Mouse (Mus musculus) embryonic facial prominence, embryonic 14.5 days (tissue): ENCODE measurements at regions not wholly inside any gene's neighbourhood (a gene's known extent, or its start where the extent isn't known, plus 50 kb on each side); places are given as distances from the start of the nearest gene placed in this dataset.
A peak's percentile ranks its signal among the peaks of the same experiment; 100 is the strongest.

Experiments
- ATAC-seq: fragments of 200-750 bp; cut with Nextera tagmentation; 2 replicates; pipeline ENCODE4 v1.8.0; 2017; ENCODE audit warnings: low read depth, moderate number of reproducible peaks, moderate TSS enrichment
- DNase-seq: peaks from one replicate; pipeline ENCODE4 v3.0.0-alpha.2; 2015; ENCODE audit warnings: low spot score
- H3K27ac ChIP-seq: fragments of 300-500 bp; sonication (generic); replicated peaks from 2 replicates; pipeline ENCODE4 v1.5.1; 2014; ENCODE audit warnings: low read depth, mild to moderate bottlenecking, low read length, moderate library complexity
- H3K27me3 ChIP-seq: fragments of 300-500 bp; sonication (generic); replicated peaks from 2 replicates; pipeline ENCODE4 v1.6.1; 2014; ENCODE audit warnings: low read length; ENCODE audit not compliant: control insufficient read depth, insufficient read depth
- H3K36me3 ChIP-seq: fragments of 300-500 bp; sonication (generic); 2 replicates; pipeline ENCODE4 v1.6.1; 2014; ENCODE audit warnings: low read length, mixed read lengths; ENCODE audit not compliant: control insufficient read depth, insufficient read depth
- H3K4me1 ChIP-seq: fragments of 300-500 bp; sonication (generic); 2 replicates; pipeline ENCODE4 v1.6.1; 2014; ENCODE audit warnings: antibody characterized with exemption, low read length; ENCODE audit not compliant: control insufficient read depth, insufficient read depth
- H3K4me2 ChIP-seq: fragments of 300-500 bp; sonication (generic); 2 replicates; pipeline ENCODE4 v1.6.1; 2014; ENCODE audit warnings: low read depth, mild to moderate bottlenecking, low read length, moderate library complexity, mixed read lengths
- H3K4me3 ChIP-seq: fragments of 300-500 bp; sonication (generic); 2 replicates; pipeline ENCODE4 v1.5.1; 2014; ENCODE audit warnings: low read depth, mild to moderate bottlenecking, low read length
- H3K9ac ChIP-seq: fragments of 300-500 bp; sonication (generic); 2 replicates; pipeline ENCODE4 v1.6.1; 2014; ENCODE audit warnings: low read depth, mild to moderate bottlenecking, low read length, moderate library complexity, mixed read lengths
- H3K9me3 ChIP-seq: fragments of 300-500 bp; sonication (generic); 2 replicates; pipeline ENCODE4 v1.6.1; 2016; ENCODE audit warnings: low read length; ENCODE audit not compliant: control insufficient read depth
- WGBS: fragments of 180-500 bp; shearing (Covaris S2); extraction: QIAGEN DNeasy Blood & Tissue Kit; methylation state at CpG from one replicate; pipeline ENCODE4 v1.1.7; 2014; 5-methylcytosine and 5-hydroxymethylcytosine counted together

DNA sequence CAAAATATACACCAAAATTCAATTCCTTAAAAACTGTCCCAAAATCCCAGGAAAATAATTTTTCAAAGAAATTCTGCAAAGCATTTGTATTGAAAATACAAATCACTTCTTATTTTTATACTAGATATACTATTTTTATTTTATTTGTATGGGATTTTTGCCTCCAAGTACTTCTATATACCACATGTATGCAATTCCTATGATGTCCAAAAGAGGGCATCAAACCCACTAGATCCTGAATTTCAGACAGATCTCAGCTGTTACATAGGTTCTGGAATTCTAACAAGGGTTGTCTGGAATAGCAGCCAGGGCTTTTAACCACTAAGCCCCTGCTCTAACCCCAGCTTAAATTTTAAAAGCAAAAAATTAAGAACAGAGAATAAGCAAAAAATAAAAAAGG, 185.2 kb upstream of the Dgkb start:
- DNase-seq: no peak
- Histone ChIP-seq H3K9me3 (no peaks in the 10 kb centered on the region), H3K27ac (no peak overlapping the region), H3K27me3 (no peaks in the 10 kb centered on the region), H3K4me1 (no peaks in the 10 kb centered on the region), H3K4me3 (no peak overlapping the region), H3K4me2 (no peak overlapping the region), H3K36me3 (no peaks in the 10 kb centered on the region), H3K9ac (no peak overlapping the region)
- ATAC-seq: no peak

DNA sequence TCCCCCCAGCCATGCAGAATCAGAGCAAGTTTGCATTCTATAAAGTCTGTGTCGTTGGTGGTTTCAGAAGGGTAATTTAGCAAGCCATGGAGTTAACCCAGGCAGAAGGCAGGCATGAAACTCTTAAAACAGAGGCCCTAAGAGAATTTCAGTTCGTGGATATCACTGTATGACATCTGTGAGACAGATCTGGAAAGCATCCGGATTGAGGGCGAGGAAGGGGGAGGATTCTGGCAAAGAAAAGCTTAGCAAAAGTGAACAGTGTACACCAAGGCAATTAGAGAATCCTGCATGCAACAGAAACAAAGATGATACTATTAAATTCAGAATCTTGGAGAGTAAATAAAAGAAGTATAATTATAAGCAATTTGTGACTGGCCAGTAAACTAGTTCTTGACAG, 184.2 kb upstream of the Dgkb start:
- no peak overlapping the region for H3K4me2 ChIP-seq
- no peaks in the 10 kb centered on the region for H3K9me3 ChIP-seq
- ATAC-seq (no peak), DNase-seq (peak; percentile 15)
- no peak overlapping the region for H3K9ac ChIP-seq
- no peaks in the 10 kb centered on the region for H3K27me3 ChIP-seq
- H3K27ac ChIP-seq: no peak overlapping the region
- H3K4me3 ChIP-seq: no peak overlapping the region
- no peaks in the 10 kb centered on the region for H3K4me1 ChIP-seq
- WGBS: 54% methylated on average over 4 of the region's 4 CpGs
- H3K36me3 ChIP-seq: no peaks in the 10 kb centered on the region

DNA sequence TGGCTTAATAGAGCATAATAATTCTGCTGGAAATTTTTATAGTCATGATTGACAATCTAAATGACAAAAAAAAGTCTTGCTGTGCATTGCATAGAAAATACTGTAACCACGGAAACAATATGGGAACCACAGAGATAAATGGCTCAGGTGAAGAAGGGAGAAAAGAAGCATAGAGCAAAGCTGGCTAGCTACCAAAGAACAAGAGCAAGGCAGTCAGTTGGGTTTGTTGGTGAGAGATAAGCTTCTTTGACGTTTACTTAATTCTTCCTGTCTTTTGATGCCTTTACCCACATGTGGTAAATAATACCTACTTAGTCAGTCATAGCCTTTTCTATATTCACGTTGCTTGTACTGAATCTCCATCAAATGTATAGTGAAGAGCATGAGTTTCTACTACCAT, 171.3 kb upstream of the Dgkb start:
- DNase-seq (no peak), ATAC-seq (no peak)
- Histone ChIP-seq H3K4me2 (no peak overlapping the region), H3K27me3 (no peaks in the 10 kb centered on the region), H3K9me3 (no peaks in the 10 kb centered on the region), H3K27ac (no peak overlapping the region), H3K4me1 (no peaks in the 10 kb centered on the region), H3K36me3 (no peaks in the 10 kb centered on the region), H3K4me3 (no peak overlapping the region), H3K9ac (no peak overlapping the region)
- 68% methylated on average over 3 of the region's 3 CpGs for WGBS

- no peaks in the 10 kb centered on the region for H3K27me3 ChIP-seq
- no peaks in the 10 kb centered on the region for H3K36me3 ChIP-seq
- H3K9ac ChIP-seq: no peak overlapping the region
- ATAC-seq (no peak), DNase-seq (no peak)
- no peaks in the 10 kb centered on the region for H3K4me1 ChIP-seq
- H3K4me2 ChIP-seq: no peak overlapping the region
- no peak overlapping the region for H3K4me3 ChIP-seq
- no peaks in the 10 kb centered on the region for H3K9me3 ChIP-seq
- WGBS: 67% methylated on average over 4 of the region's 4 CpGs
- no peak overlapping the region for H3K27ac ChIP-seq
Observed at GRCm38 (mm10) chr12:37653287-37653686, 164.2 kb upstream of the Dgkb start.

DNA sequence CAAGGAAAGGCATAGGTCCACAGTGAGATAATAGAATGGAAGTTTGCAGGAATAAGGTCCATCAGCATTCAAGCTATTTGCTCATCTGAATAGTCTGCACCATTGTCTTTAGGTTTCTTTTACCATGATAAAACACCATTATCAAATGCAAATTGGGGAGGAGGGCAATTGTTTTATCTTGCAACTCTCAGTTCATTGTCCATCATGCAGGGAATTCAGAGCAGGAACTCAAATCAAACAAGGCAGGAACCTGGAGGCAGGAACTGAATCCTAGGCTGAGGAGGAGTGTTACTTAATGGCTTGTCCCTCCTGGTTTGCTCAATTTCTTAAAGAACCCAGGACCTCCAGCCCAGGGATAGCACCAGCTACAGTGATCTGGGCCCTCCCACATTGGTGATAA, 163.3 kb upstream of the Dgkb start:
- no peaks in the 10 kb centered on the region for H3K9me3 ChIP-seq

GRCm38 (mm10) chr12:37660016-37660415, 157.5 kb upstream of the Dgkb start:
- 83% methylated on average over 1 of the region's 1 CpGs for WGBS

More for the DNA sequence above, 163.3 kb upstream of the Dgkb start:
- Histone ChIP-seq H3K27me3 (no peaks in the 10 kb centered on the region), H3K4me2 (no peak overlapping the region), H3K27ac (no peak overlapping the region), H3K9ac (no peak overlapping the region), H3K36me3 (no peaks in the 10 kb centered on the region), H3K4me3 (no peak overlapping the region), H3K4me1 (no peaks in the 10 kb centered on the region)
- ATAC-seq (no peak), DNase-seq (no peak)

GRCm38 (mm10) chr12:37682455-37683110, 134.9 kb upstream of the Dgkb start:
- no peak overlapping the region for H3K9ac ChIP-seq
- ATAC-seq (no peak), DNase-seq (peak; percentile 5)
- no peaks in the 10 kb centered on the region for H3K9me3 ChIP-seq
- H3K4me1 ChIP-seq: no peaks in the 10 kb centered on the region
- H3K27ac ChIP-seq: no peak overlapping the region
- H3K4me3 ChIP-seq: no peak overlapping the region
- H3K4me2 ChIP-seq: no peak overlapping the region
- no peaks in the 10 kb centered on the region for H3K36me3 ChIP-seq
- no peaks in the 10 kb centered on the region for H3K27me3 ChIP-seq

More at GRCm38 (mm10) chr12:37660016-37660415, 157.5 kb upstream of the Dgkb start:
- ATAC-seq: no peak
- Histone ChIP-seq H3K9me3 (no peaks in the 10 kb centered on the region), H3K4me2 (no peak overlapping the region), H3K9ac (no peak overlapping the region), H3K4me1 (no peaks in the 10 kb centered on the region), H3K4me3 (no peak overlapping the region), H3K27ac (no peak overlapping the region), H3K27me3 (no peaks in the 10 kb centered on the region), H3K36me3 (no peaks in the 10 kb centered on the region)
- DNase-seq: no peak

DNA sequence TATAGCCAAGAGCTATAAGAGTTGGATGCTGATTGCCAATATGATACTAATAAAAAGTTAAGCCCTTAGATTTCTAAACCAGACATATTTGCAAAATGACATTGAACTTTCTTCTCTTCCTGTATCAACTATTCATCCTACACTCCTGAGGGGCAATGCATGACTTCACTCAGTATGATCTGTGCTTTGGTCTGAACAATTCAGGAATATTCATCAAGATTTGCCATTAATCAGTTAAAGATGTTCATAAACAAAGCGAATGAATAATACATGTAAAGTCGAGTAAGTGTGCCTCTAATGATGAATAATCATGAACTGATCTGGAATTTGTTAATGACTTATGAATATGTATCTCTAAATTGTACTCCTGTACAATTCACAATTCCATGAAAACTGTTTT, 124.9 kb upstream of the Dgkb start:
- 71% methylated on average over 2 of the region's 2 CpGs for WGBS
- Histone ChIP-seq H3K36me3 (no peaks in the 10 kb centered on the region), H3K27me3 (no peaks in the 10 kb centered on the region), H3K27ac (no peak overlapping the region), H3K9me3 (no peaks in the 10 kb centered on the region), H3K4me2 (no peak overlapping the region), H3K9ac (no peak overlapping the region), H3K4me3 (no peak overlapping the region), H3K4me1 (no peaks in the 10 kb centered on the region)
- ATAC-seq: no peak
- peak; percentile 5 for DNase-seq
